Mouse (Mus musculus) small intestine, adult 2 months (tissue): Measurements from ENCODE around the gene Foxk2.

Experiments
- CTCF ChIP-seq: fragments of 200-500 bp; IDR thresholded peaks from 2 replicates; pipeline ENCODE4 v1.5.1; 2012; ENCODE audit warnings: low read depth, mild to moderate bottlenecking, control low read depth, inconsistent platforms, low read length, moderate library complexity, mixed read lengths; ENCODE audit not compliant: insufficient replicate concordance, insufficient read length; ENCODE audit errors: extremely low read depth
- POLR2A ChIP-seq: fragments of 200-500 bp; IDR thresholded peaks from 2 replicates; pipeline ENCODE4 v1.6.1; 2012; ENCODE audit warnings: low read depth, mild to moderate bottlenecking, control low read depth, inconsistent platforms, low read length, moderate library complexity

DNA sequence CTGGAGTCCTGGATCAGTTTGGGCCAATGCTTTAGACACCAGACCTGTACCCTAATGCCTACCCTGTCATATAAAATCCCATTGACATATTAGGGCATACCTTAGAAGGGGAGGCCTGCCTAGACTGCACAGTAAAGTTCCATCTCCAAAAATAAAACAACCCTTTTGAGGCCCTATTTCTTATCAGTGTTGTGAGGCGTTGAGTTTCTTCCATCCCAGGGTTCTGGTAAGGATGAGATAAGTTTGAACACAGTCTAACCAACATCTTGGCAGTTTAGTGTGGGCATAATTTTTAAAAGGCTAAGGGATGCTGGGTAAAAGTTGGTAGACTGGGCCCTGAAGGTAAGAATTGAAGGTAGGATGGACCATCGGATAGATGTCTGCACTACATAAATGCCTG lies 20.1 kb upstream of the Foxk2 start:
- TF ChIP-seq CTCF, result no peak
- TF ChIP-seq POLR2A, result no peak
